Mouse (Mus musculus) liver, embryonic 16.5 days (tissue): Measurements from ENCODE around the gene Prc1. TPM values are rescaled to one million over a fixed set of nuclear protein-coding genes. Genes with fewer than 3 reads are reported as not detected.

Source experiments
- ATAC-seq: fragments of 200-750 bp; cut with Nextera tagmentation; 2 replicates; pipeline ENCODE4 v1.8.0; 2017; ENCODE audit warnings: low read depth, mild to moderate bottlenecking, moderate number of reproducible peaks, moderate library complexity
- H3K27ac ChIP-seq: fragments of 300-500 bp; sonication (generic); 2 replicates; pipeline ENCODE4 v1.5.1; 2014; ENCODE audit warnings: mild to moderate bottlenecking, low read length
- H3K27me3 ChIP-seq: fragments of 300-500 bp; sonication (generic); 2 replicates; pipeline ENCODE4 v1.6.1; 2014; ENCODE audit warnings: low read depth, low read length, mixed read lengths; ENCODE audit not compliant: control insufficient read depth, insufficient read depth
- H3K36me3 ChIP-seq: fragments of 300-500 bp; sonication (generic); 2 replicates; pipeline ENCODE4 v1.6.1; 2014; ENCODE audit warnings: mild to moderate bottlenecking; ENCODE audit not compliant: control insufficient read depth, insufficient read depth
- H3K4me1 ChIP-seq: fragments of 300-500 bp; sonication (generic); 2 replicates; pipeline ENCODE4 v1.6.1; 2014; ENCODE audit warnings: low read depth, low read length, mixed read lengths; ENCODE audit not compliant: control insufficient read depth
- H3K4me2 ChIP-seq: fragments of 300-500 bp; sonication (generic); 2 replicates; pipeline ENCODE4 v1.6.1; 2014; ENCODE audit warnings: low read depth, low read length, mixed read lengths
- H3K4me3 ChIP-seq: fragments of 300-500 bp; sonication (generic); 2 replicates; pipeline ENCODE4 v1.5.1; 2014; ENCODE audit warnings: low read depth, mild to moderate bottlenecking, low read length
- H3K9ac ChIP-seq: fragments of 300-500 bp; sonication (generic); 2 replicates; pipeline ENCODE4 v1.6.1; 2014; ENCODE audit warnings: low read depth, low read length
- H3K9me3 ChIP-seq: fragments of 300-500 bp; sonication (generic); replicated peaks from 2 replicates; pipeline ENCODE4 v1.6.1; 2016; ENCODE audit warnings: low read length; ENCODE audit not compliant: control insufficient read depth
- WGBS: fragments of 180-500 bp; shearing (Covaris S2); extraction: QIAGEN DNeasy Blood & Tissue Kit; methylation state at CpG from one replicate; pipeline ENCODE4 v1.1.7; 2014; ENCODE audit not compliant: insufficient replicate concordance; 5-methylcytosine and 5-hydroxymethylcytosine counted together
- polyA plus RNA-seq: library from polyadenylated mRNA; unstranded; fragments of >200 nt; fragmentation: Nextera tagmentation; extraction: Ambion mirVana; gene quantifications from 2 replicates; pipeline ENCODE4 v1.2.1, GENCODE M21; 2015

Prc1 gene
- polyA plus RNA-seq, 1 experiment from 2014 or later = 125 TPM

GRCm38 (mm10) chr7:80350808-80351207 is 56.6 kb downstream of the Prc1 start:
- 23% methylated on average over 2 of the region's 2 CpGs for WGBS
- H3K9ac ChIP-seq = no peak overlapping the region
- H3K4me3 ChIP-seq = no peak overlapping the region
- H3K4me1 ChIP-seq = peaks cover 12% of the 10 kb centered on the region
- no peaks in the 10 kb centered on the region for H3K27me3 ChIP-seq
- no peaks in the 10 kb centered on the region for H3K9me3 ChIP-seq
- no peak overlapping the region for H3K4me2 ChIP-seq
- H3K27ac ChIP-seq = no peak overlapping the region
- no peak for ATAC-seq
- H3K36me3 ChIP-seq = no peaks in the 10 kb centered on the region

DNA sequence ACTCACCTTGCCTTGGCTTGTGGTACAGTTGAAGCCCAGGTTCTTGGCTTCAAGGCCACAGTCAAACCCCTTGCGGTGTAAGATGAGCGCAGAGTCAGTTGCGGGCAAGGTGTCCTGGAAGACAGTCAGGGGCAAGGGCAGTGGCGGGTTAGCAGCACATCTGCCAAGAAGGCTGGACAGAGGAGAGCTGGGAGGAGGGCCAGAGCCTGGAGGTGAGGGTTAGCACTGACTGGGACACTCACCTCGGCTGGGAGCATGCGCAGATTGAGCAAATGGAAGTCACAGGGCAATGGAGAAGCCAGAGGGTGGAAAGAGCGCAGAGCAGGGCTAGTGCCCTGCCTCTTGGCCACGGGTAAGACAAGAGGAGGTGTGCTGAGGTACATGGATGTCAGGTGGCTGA is 58.7 kb downstream of the Prc1 start:
- no peaks in the 10 kb centered on the region for H3K27me3 ChIP-seq
- 82% methylated on average over 8 of the region's 8 CpGs for WGBS
- no peaks in the 10 kb centered on the region for H3K9me3 ChIP-seq
- ATAC-seq = no peak
- no peaks in the 10 kb centered on the region for H3K36me3 ChIP-seq
- no peak overlapping the region for H3K27ac ChIP-seq
- peaks cover 8% of the 10 kb centered on the region for H3K4me1 ChIP-seq
- H3K9ac ChIP-seq = no peak overlapping the region
- no peak overlapping the region for H3K4me2 ChIP-seq
- H3K4me3 ChIP-seq = no peak overlapping the region

- Histone ChIP-seq H3K36me3 (no peaks in the 10 kb centered on the region), H3K4me1 (no peaks in the 10 kb centered on the region), H3K27me3 (no peaks in the 10 kb centered on the region), H3K4me3 (no peak overlapping the region), H3K4me2 (no peak overlapping the region), H3K27ac (no peak overlapping the region), H3K9me3 (no peaks in the 10 kb centered on the region), H3K9ac (no peak overlapping the region)
- ATAC-seq = no peak
- WGBS = 71% methylated on average over 13 of the region's 13 CpGs
These were observed 62.1 kb downstream of the Prc1 start for GRCm38 (mm10) chr7:80356351-80356750.

GRCm38 (mm10) chr7:80357156-80357555 is 62.9 kb downstream of the Prc1 start:
- no peaks in the 10 kb centered on the region for H3K36me3 ChIP-seq
- H3K27ac ChIP-seq = no peak overlapping the region
- ATAC-seq = no peak
- 68% methylated on average over 8 of the region's 8 CpGs for WGBS
- no peaks in the 10 kb centered on the region for H3K9me3 ChIP-seq
- no peak overlapping the region for H3K4me3 ChIP-seq
- H3K4me2 ChIP-seq = no peak overlapping the region
- H3K4me1 ChIP-seq = no peaks in the 10 kb centered on the region
- no peaks in the 10 kb centered on the region for H3K27me3 ChIP-seq
- H3K9ac ChIP-seq = no peak overlapping the region

DNA sequence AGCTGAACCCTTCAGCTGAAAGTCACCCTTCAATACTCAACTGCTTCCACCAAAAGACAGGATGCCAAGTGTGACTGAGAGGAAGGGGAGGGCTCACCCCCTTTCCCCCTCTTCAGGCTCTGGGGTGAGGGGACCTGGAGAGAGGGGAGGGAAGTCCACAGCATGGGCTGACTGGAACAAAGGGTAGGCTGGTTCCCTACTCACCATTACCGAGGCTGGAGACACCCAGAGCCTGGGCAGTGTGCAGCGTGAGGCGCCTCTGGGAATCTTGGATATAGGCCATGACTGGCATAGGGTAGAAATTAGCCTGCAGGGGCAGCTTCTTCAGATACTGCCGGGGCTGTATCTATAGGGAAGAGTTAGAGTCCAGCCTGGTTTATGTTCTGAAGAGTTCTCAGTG is 63.8 kb downstream of the Prc1 start:
- no peaks in the 10 kb centered on the region for H3K4me1 ChIP-seq
- no peaks in the 10 kb centered on the region for H3K36me3 ChIP-seq
- no peak overlapping the region for H3K9ac ChIP-seq
- no peak overlapping the region for H3K4me2 ChIP-seq
- 72% methylated on average over 4 of the region's 4 CpGs for WGBS
- no peak overlapping the region for H3K4me3 ChIP-seq
- no peak overlapping the region for H3K27ac ChIP-seq
- H3K27me3 ChIP-seq = no peaks in the 10 kb centered on the region
- ATAC-seq = no peak
- H3K9me3 ChIP-seq = no peaks in the 10 kb centered on the region

- H3K9ac ChIP-seq = no peak overlapping the region
- no peak overlapping the region for H3K4me3 ChIP-seq
- no peaks in the 10 kb centered on the region for H3K27me3 ChIP-seq
- WGBS = 35% methylated on average over 3 of the region's 3 CpGs
- no peaks in the 10 kb centered on the region for H3K4me1 ChIP-seq
- no peak overlapping the region for H3K4me2 ChIP-seq
- no peak; the same call in 1 of the 2 replicates for ATAC-seq
- no peaks in the 10 kb centered on the region for H3K9me3 ChIP-seq
- H3K36me3 ChIP-seq = no peaks in the 10 kb centered on the region; the same call in 1 of the 2 replicates
- H3K27ac ChIP-seq = no peak overlapping the region
These were observed 66.2 kb downstream of the Prc1 start for GRCm38 (mm10) chr7:80360435-80360834.

DNA sequence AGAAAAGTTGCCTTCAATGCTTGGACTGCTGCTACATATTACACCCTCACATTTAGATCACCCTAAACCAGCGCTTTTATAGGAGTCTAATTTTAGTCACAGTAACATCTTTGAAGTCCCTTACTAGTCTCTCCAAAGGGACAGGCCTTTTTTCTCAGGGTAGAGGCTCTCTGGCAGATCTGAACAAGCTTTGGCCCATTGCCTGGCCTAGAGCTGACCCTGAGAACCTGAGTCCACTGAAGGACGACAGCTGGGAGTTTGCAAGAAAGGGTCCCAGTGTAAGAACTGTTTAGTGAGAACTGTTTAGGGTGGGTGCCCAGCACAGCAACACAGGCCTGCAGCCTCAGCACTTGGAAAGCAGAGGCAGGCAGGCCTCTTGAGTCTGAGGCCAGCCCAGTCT is 71.5 kb downstream of the Prc1 start:
- Histone ChIP-seq H3K4me1 (peaks cover 5% of the 10 kb centered on the region; the same call in 1 of the 2 replicates), H3K4me2 (no peak overlapping the region), H3K4me3 (no peak overlapping the region), H3K27me3 (peaks cover 13% of the 10 kb centered on the region), H3K9me3 (no peaks in the 10 kb centered on the region), H3K27ac (no peak overlapping the region), H3K36me3 (no peaks in the 10 kb centered on the region; the same call in 1 of the 2 replicates), H3K9ac (no peak overlapping the region)
- WGBS = 55% methylated on average over 2 of the region's 2 CpGs
- no peak for ATAC-seq

Other genes with a start within 250 kb of the Prc1 start
- 204 and 221 TPM in 2 replicates for gene Idh2, start 179.1 kb upstream of the Prc1 start, polyA plus RNA-seq
- gene Sema4b, start 107.6 kb upstream of the Prc1 start, polyA plus RNA-seq = 13.4 and 14.4 TPM in 2 replicates
- 76.4 and 77.0 TPM in 2 replicates for gene Cib1, start 61.6 kb upstream of the Prc1 start, polyA plus RNA-seq
- 1.5 and 1.7 TPM in 2 replicates for gene Gdpgp1, start 61.6 kb upstream of the Prc1 start, polyA plus RNA-seq
- gene Ttll13, start 48.1 kb upstream of the Prc1 start, polyA plus RNA-seq = 0.16 and 0.42 TPM in 2 replicates
- gene Ngrn, start 33.2 kb upstream of the Prc1 start, polyA plus RNA-seq = 26.3 and 27.7 TPM in 2 replicates
- 4.3 and 5.0 TPM in 2 replicates for gene Vps33b, start 24.8 kb upstream of the Prc1 start, polyA plus RNA-seq
- gene Rccd1, start 30.0 kb downstream of the Prc1 start, polyA plus RNA-seq = 2.3 and 2.6 TPM in 2 replicates
- gene Unc45a, start 46.6 kb downstream of the Prc1 start, polyA plus RNA-seq = 9.0 and 9.3 TPM in 2 replicates
- 3.1 and 3.5 TPM in 2 replicates for gene Hddc3, start 48.7 kb downstream of the Prc1 start, polyA plus RNA-seq
- 2.6 and 3.1 TPM in 2 replicates for gene Man2a2, start 76.9 kb downstream of the Prc1 start, polyA plus RNA-seq
- 16.5 and 18.2 TPM in 2 replicates for gene Fes, start 93.5 kb downstream of the Prc1 start, polyA plus RNA-seq
- gene Furin, start 111.0 kb downstream of the Prc1 start, polyA plus RNA-seq = 5.6 and 6.2 TPM in 2 replicates
- 24.2 and 25.9 TPM in 2 replicates for gene Blm, start 240.7 kb downstream of the Prc1 start, polyA plus RNA-seq